In the genomic region with DNA sequence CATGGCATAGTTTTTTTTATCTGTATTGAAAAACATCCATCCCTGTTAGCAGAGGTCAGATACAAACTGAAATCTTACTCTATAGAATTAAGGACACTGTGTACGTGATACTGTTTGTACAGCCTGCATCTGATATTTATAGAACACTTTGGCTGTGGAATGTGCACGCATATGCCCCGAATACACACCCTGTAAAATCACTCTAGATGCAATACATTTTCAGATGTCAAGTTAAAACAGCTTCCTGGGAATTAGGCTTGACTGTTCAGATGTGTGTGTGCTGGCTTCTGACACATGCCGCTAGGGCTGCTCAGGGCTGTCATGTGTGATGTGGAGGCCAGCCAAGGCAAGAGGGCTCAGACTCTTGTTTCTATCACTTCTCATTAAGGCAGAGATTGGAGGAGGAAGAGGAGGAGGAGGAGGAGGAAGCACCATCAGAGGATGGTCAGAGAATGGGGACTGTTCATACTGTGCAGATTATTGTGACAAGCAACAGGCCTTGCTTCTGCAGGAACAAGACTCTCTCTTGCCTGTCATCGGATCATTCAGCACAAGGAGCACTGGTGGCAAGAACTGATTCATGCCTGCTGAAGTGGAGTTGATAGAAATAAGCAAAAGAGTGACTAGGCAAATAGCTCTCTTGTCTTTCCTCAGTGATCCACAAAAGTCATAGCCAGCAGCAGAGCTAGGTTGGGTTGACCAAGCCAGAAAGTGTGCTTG, we compare ENCODE assay signal across 14 mouse cellular contexts.
DNase-seq lines count a peak whose midpoint lies in the region; ATAC-seq and TF ChIP-seq lines count a peak whose summit lies in the region.
"Had no signal": no experiment of that assay in that cellular context is flagged by ENCODE, and none has a peak within 500 bp of the region (broad histone marks: within the 10 kb centered on the region; RNA-seq: fewer than 3 reads in every experiment).

No protein-coding gene starts in this region.

- H3K4me1 ChIP-seq in kidney, embryonic 14.5 days (ENCODE audit: control insufficient read depth, insufficient read depth, low read length), result 0 out of 2 replicates have a peak, but pooled peaks cover 2% of the 10 kb centered on the region
- H3K4me1 ChIP-seq in stomach, embryonic 16.5 days (ENCODE audit: control insufficient read depth, insufficient read depth, low read length), result peaks cover 19% of the 10 kb centered on the region
- H3K4me1 ChIP-seq: forebrain, embryonic 12.5 days; midbrain, embryonic 13.5 days had no signal

- H3K9me3 ChIP-seq in kidney, embryonic 14.5 days (ENCODE audit: control insufficient read depth, low read length), result no peaks in the 10 kb centered on the region
- no peaks in the 10 kb centered on the region for H3K9me3 ChIP-seq in stomach, embryonic 16.5 days (replicated peaks; ENCODE audit: control insufficient read depth, low read length)
- H3K9me3 ChIP-seq: forebrain, embryonic 12.5 days; midbrain, embryonic 13.5 days had no signal

- no peaks in the 10 kb centered on the region for H3K36me3 ChIP-seq in kidney, embryonic 14.5 days (ENCODE audit: control insufficient read depth, insufficient read depth, low read length)
- no peaks in the 10 kb centered on the region for H3K36me3 ChIP-seq in stomach, embryonic 16.5 days (ENCODE audit: control insufficient read depth, insufficient read depth, low read length)
- H3K36me3 ChIP-seq: forebrain, embryonic 12.5 days; midbrain, embryonic 13.5 days had no signal

- no peaks in the 10 kb centered on the region for H3K27me3 ChIP-seq in kidney, embryonic 14.5 days (ENCODE audit: control insufficient read depth, insufficient read depth, low read length)
- H3K27me3 ChIP-seq in stomach, embryonic 16.5 days (ENCODE audit: control insufficient read depth, insufficient read depth, low read length), result no peaks in the 10 kb centered on the region
- H3K27me3 ChIP-seq: forebrain, embryonic 12.5 days; midbrain, embryonic 13.5 days had no signal

- no peak overlapping the region for H3K9ac ChIP-seq in kidney, embryonic 14.5 days (ENCODE audit: low read depth, low read length)
- peak overlapping the region; percentile 12; the same call in 1 of the 2 replicates for H3K9ac ChIP-seq in stomach, embryonic 16.5 days (ENCODE audit: low read length)
- H3K9ac ChIP-seq: forebrain, embryonic 12.5 days; midbrain, embryonic 13.5 days had no signal

- no peak for ATAC-seq in kidney, embryonic 14.5 days (ENCODE audit: low FRiP score, low TSS enrichment)
- peak; percentile 73 for ATAC-seq in stomach, embryonic 16.5 days (ENCODE audit: insufficient read depth, low FRiP score)
- ATAC-seq: hindbrain, postnatal 0 days; midbrain, embryonic 13.5 days had no signal

- 65% methylated on average over 5 of the region's 5 CpGs for WGBS in kidney, embryonic 14.5 days
- WGBS in stomach, embryonic 16.5 days, result 27% methylated on average over 5 of the region's 5 CpGs

- H3K4me3 ChIP-seq in gastrocnemius, adult 2 months, result no peak overlapping the region
- H3K4me3 ChIP-seq in kidney, embryonic 14.5 days (ENCODE audit: low read length), result no peak overlapping the region
- H3K4me3 ChIP-seq in stomach, embryonic 16.5 days (replicated peaks; ENCODE audit: low read length), result no peak overlapping the region
- H3K4me3 ChIP-seq: forebrain, embryonic 12.5 days; midbrain, embryonic 13.5 days had no signal

- no peak for DNase-seq in gastrocnemius, adult 2 months
- DNase-seq in gastrocnemius, postnatal 36 days, result no peak
- DNase-seq in kidney, postnatal 36 days, result no peak
- DNase-seq in retina, postnatal 1 day, result peak; percentile 12
- no peak for DNase-seq in retina, embryonic 14.5 days (ENCODE audit: low spot score)
- DNase-seq in cerebellum, postnatal 36 days, result no peak
- DNase-seq: cerebellum, adult 9-10 months; gastrocnemius, postnatal 10 days; thymus, adult 2 months had no signal

- peak overlapping the region; percentile 53 for H3K27ac ChIP-seq in gastrocnemius, adult 2 months
- 0 out of 2 replicates have a peak overlapping the region, but pooled peaks have one; percentile 11 for H3K27ac ChIP-seq in kidney, embryonic 14.5 days (ENCODE audit: low read depth, low read length)
- peak overlapping the region; percentile 82 for H3K27ac ChIP-seq in stomach, embryonic 16.5 days (ENCODE audit: low read length)
- H3K27ac ChIP-seq: forebrain, embryonic 12.5 days; hindbrain, postnatal 0 days; midbrain, embryonic 13.5 days had no signal

- intact Hi-C loops in gastrocnemius, adult 2 months (cut with DNase I), result loop anchor here (5.0 kb wide), 1 partner anchor 66 kb away; no protein-coding TSS in a partner anchor
- intact Hi-C loops in gastrocnemius, postnatal 36 days (cut with DNase I), result no loop called here

- no peak for TF ChIP-seq CTCF in gastrocnemius, adult 2 months (IDR thresholded peaks at IDR 0.05)

- H3K4me2 ChIP-seq in kidney, embryonic 14.5 days (replicated peaks; ENCODE audit: low read depth, low read length), result no peak overlapping the region
- H3K4me2 ChIP-seq in stomach, embryonic 16.5 days (ENCODE audit: low read depth, low read length), result no peak overlapping the region
- H3K4me2 ChIP-seq: forebrain, embryonic 12.5 days; midbrain, embryonic 13.5 days had no signal

Comparison
In these comparisons a context has a peak if more than half of its experiments do, and no peak if none do; other contexts are left out.
1. H3K27ac ChIP-seq: peak in every context shown above with its lines; median percentile 82 in stomach, embryonic 16.5 days; 53 in gastrocnemius, adult 2 months; 11 in kidney, embryonic 14.5 days.